Mouse (Mus musculus) kidney, adult 2 months (tissue): ENCODE results near the gene Dcakd. TPM values are rescaled to one million over a fixed set of nuclear protein-coding genes. Genes with fewer than 3 reads are reported as not detected.

Experiments used
- DNase-seq: peaks from one replicate; pipeline ENCODE4 v3.0.0; 2021
- H3K27ac ChIP-seq: fragments of 200-500 bp; 2 replicates; pipeline ENCODE4 v1.5.1; 2012; ENCODE audit warnings: low read depth, low read length, control low read depth, inconsistent platforms; ENCODE audit not compliant: insufficient read depth
- H3K27me3 ChIP-seq: fragments of 200-500 bp; replicated peaks from 2 replicates; pipeline ENCODE4 v1.6.1; 2012; ENCODE audit warnings: mild to moderate bottlenecking, moderate library complexity, low read length, inconsistent platforms; ENCODE audit not compliant: control insufficient read depth, insufficient read depth
- H3K36me3 ChIP-seq: fragments of 200-500 bp; 2 replicates; pipeline ENCODE4 v1.6.1; 2012; ENCODE audit warnings: mild to moderate bottlenecking, moderate library complexity, low read length, inconsistent platforms; ENCODE audit not compliant: control insufficient read depth, insufficient read depth
- H3K4me1 ChIP-seq: fragments of 200-500 bp; 2 replicates; pipeline ENCODE4 v1.6.1; 2011; ENCODE audit warnings: low read length; ENCODE audit not compliant: control insufficient read depth, insufficient read depth
- H3K4me3 ChIP-seq: fragments of 200-500 bp; 2 replicates; pipeline ENCODE4 v1.5.1; 2011; ENCODE audit warnings: mild to moderate bottlenecking, low read depth, low read length, control low read depth; ENCODE audit not compliant: insufficient read depth
- CTCF ChIP-seq: fragments of 200-500 bp; conservative IDR thresholded peaks from 2 replicates; pipeline ENCODE4 v1.5.1; 2011; ENCODE audit warnings: low read depth, mild to moderate bottlenecking, control low read depth, low read length, moderate library complexity, mixed read lengths; ENCODE audit not compliant: insufficient read depth, insufficient read length
- POLR2A ChIP-seq: fragments of 200-500 bp; IDR thresholded peaks from one replicate; pipeline ENCODE4 v1.6.1; 2011; ENCODE audit warnings: low read depth, low read length, control low read depth
- WGBS: fragments of 180-500 bp; shearing (Covaris S2); methylation state at CpG from one replicate; pipeline ENCODE4 v1.1.7; 2018; 5-methylcytosine and 5-hydroxymethylcytosine counted together
- polyA plus RNA-seq: library from polyadenylated mRNA; depleted of rRNA; stranded (reverse); fragments of >200 nt; gene quantifications from 2 replicates; pipeline ENCODE4 v1.2.3, GENCODE M21; 2012

Dcakd gene
- polyA plus RNA-seq, 1 experiment, result 49.5 TPM

DNA sequence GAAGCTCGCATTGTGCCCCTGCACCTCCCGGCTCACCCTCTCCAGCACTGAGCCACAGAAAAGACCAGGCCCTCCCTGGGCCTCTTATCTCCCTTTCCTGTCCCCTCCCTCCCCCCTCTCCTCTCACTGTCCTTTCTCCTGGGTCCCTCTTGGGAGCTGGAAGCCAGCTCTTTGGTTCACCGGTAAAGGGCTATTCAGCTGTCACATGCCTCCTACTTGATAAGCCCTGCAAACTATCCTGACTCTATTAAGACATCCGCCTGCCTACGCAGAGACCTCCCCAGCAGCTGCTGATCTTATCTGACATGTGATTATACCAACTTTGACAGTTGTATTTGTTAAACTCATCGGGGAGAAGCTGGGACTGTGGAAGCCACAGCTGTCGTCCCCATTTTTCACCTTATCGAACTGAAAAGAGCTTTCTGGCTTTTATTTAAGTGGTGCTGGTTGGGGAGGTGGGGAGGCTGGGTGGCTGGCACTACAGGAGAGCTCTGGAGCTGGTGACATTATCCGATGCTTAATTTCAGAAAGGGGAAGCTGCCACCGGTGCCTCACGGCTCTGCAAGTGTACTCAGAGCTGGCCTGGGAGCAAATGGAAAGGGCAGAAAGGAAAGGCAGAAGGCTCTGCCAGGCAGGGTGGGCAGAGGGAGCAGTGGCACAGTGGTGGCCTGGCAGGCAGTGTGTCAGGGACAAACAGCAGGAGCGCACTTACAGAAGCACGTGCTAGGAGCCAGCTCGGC, 29.4 kb downstream of the Dcakd start:
- no peak overlapping the region for H3K27ac ChIP-seq
- DNase-seq, result no peak
- H3K36me3 ChIP-seq, result no peaks in the 10 kb centered on the region
- WGBS, result 85% methylated on average over 14 of the region's 14 CpGs
- TF ChIP-seq POLR2A (no peak), CTCF (no peak)
- H3K4me1 ChIP-seq, result no peaks in the 10 kb centered on the region
- H3K27me3 ChIP-seq, result no peaks in the 10 kb centered on the region
- no peak overlapping the region for H3K4me3 ChIP-seq

- Histone ChIP-seq H3K36me3 (no peaks in the 10 kb centered on the region), H3K27ac (no peak overlapping the region), H3K4me3 (no peak overlapping the region), H3K4me1 (no peaks in the 10 kb centered on the region), H3K27me3 (no peaks in the 10 kb centered on the region)
- DNase-seq, result no peak
- 92% methylated on average over 7 of the region's 7 CpGs for WGBS
- TF ChIP-seq POLR2A, result no peak
- no peak for TF ChIP-seq CTCF
These were observed 29.9 kb downstream of the Dcakd start for GRCm38 (mm10) chr11:102998254-102998576.

- no peak for TF ChIP-seq CTCF
- TF ChIP-seq POLR2A, result no peak
- H3K4me1 ChIP-seq, result no peaks in the 10 kb centered on the region
- no peaks in the 10 kb centered on the region for H3K27me3 ChIP-seq
- H3K36me3 ChIP-seq, result no peaks in the 10 kb centered on the region
- no peak overlapping the region for H3K27ac ChIP-seq
- DNase-seq, result no peak
- H3K4me3 ChIP-seq, result no peak overlapping the region
- WGBS, result 95% methylated on average over 12 of the region's 12 CpGs
These were observed 31.0 kb downstream of the Dcakd start for GRCm38 (mm10) chr11:102996991-102997770.

DNA sequence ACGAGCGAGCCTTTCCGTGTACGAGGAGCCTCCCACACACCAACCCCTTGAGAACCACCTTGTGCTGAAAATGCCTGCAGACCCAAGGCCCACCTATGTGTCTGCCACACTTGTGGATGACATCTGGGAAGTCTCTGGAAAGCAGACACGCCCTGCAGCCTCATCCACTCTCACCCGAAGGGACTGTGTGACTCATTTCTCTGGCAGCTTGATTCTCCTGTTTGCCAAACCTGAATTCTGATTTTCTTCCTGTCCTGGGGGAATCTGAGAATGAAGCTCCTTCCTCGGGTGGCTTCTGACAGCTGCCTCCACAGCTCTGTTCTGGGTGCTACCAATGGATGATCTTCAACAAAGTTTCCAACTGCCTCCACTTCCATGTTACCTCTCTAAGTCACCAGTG, 31.7 kb downstream of the Dcakd start:
- TF ChIP-seq CTCF, result no peak
- no peak for TF ChIP-seq POLR2A
- H3K27me3 ChIP-seq, result no peaks in the 10 kb centered on the region
- no peaks in the 10 kb centered on the region for H3K4me1 ChIP-seq
- DNase-seq, result no peak
- H3K4me3 ChIP-seq, result no peak overlapping the region
- 73% methylated on average over 7 of the region's 7 CpGs for WGBS
- no peak overlapping the region for H3K27ac ChIP-seq
- no peaks in the 10 kb centered on the region for H3K36me3 ChIP-seq

DNA sequence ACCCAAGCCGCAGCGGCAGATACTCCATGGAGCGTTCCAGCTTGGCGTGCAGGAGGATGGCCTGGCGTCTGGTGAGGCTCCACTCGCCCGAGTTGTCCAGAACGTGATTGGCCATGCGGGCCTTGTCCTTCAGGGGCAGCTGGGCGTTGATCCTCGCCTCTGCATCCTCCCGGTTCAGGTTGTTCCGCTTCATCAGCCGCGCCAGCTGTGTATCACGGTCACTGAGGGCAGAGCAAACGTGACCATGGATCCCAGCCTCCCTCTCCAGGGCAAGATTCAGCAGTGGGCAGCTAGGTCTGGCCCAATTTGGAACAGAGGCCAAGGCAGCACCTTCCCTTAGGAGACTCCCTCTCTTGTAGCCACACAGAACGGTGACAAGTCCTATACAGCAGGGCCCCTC, 33.2 kb downstream of the Dcakd start:
- Histone ChIP-seq H3K4me3 (no peak overlapping the region), H3K27ac (no peak overlapping the region), H3K4me1 (no peaks in the 10 kb centered on the region), H3K36me3 (no peaks in the 10 kb centered on the region), H3K27me3 (no peaks in the 10 kb centered on the region)
- TF ChIP-seq POLR2A (no peak), CTCF (no peak)
- WGBS, result 67% methylated on average over 18 of the region's 18 CpGs
- no peak for DNase-seq

DNA sequence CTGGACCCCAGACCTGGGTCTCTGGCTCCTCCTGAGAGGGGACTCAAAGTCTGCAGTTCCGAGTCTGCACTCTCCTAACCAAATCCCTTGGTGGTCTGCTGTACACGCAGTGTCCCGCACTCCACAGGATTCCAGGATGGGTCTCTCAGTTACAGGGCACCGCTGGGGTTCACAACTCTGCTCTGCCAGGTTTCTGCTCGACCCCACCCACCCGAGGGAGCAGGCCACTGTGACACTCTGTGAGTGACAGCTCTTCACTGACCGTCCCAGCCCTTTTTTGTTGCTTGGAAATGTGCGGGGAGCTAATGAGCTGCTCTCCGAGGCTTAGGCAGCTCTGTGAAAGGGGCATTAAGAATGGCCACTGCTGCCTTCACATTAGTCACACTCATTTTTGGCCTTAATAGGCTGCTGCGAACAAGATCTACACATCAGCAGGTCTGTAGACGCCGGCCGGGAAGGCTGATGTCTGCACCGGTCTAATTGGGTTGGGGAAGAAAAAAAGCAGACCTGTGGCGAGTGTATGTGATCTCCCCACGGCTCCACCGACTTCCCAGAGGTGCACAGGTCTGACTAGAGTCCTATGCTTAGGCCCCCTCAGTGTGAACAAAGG, 34.6 kb downstream of the Dcakd start:
- Histone ChIP-seq H3K27ac (no peak overlapping the region), H3K4me1 (no peaks in the 10 kb centered on the region), H3K4me3 (no peak overlapping the region), H3K27me3 (no peaks in the 10 kb centered on the region), H3K36me3 (no peaks in the 10 kb centered on the region)
- DNase-seq, result no peak
- WGBS, result 77% methylated on average over 17 of the region's 17 CpGs
- TF ChIP-seq POLR2A (no peak), CTCF (no peak)

DNA sequence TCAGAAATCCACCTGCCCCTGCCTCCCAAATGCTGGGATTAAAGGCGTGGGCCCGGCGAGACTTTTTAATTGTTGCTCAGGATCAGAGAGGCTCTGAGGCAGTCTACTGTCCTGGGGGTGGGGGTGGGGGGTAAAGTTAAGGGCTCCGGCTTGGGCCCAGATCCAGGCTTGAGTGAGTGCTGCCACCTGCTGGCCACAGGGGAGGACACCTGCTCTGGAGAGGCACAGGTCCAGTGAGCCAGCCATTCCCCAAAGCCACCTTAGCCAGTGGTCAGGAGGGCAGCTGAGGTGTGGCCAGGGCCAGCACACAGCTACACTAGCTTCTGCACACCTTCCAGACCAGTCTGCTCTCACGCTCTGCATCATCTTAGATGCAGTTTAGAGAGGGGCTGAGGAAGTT, 35.2 kb downstream of the Dcakd start:
- DNase-seq, result peak; percentile 76
- H3K4me1 ChIP-seq, result no peaks in the 10 kb centered on the region
- H3K27me3 ChIP-seq, result no peaks in the 10 kb centered on the region
- no peaks in the 10 kb centered on the region for H3K36me3 ChIP-seq
- WGBS, result 10% methylated on average over 5 of the region's 5 CpGs
- no peak overlapping the region for H3K27ac ChIP-seq
- TF ChIP-seq CTCF (peak; percentile 86), POLR2A (no peak)
- no peak overlapping the region for H3K4me3 ChIP-seq
